Mouse (Mus musculus): ENCODE results near the gene Mark2. TPM values are rescaled to one million over a fixed set of nuclear protein-coding genes. Genes with fewer than 3 reads are reported as not detected.

Mark2 gene
- polyA plus RNA-seq, 1 experiment from 2014 or later: 44.3 TPM

DNA sequence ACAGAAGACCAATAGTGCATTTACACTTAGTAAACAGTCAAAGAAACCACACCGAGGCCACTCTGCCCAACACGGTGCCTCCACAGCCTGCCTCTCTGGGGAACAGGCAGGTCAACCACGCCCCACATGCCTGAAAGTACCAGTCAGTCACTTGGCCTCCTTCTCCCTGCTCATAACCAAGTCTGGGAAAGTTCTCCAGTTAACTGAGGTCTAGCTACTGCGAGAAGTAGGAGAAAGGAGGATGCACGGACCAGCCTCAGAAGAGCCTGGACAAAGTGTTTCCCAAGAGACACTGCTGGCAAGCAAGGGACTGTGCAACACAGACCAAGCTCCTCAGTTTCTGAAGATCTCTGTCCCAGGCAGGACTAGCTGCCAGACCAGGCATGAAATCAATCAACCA, 2.6 kb downstream of the Mark2 start:
- Histone ChIP-seq H3K9ac (replicated peaks; ENCODE audit: low read depth, low read length) (no peak overlapping the region; the same call in 1 of the 2 replicates), H3K9me3 (ENCODE audit: control insufficient read depth, low read length) (no peaks in the 10 kb centered on the region), H3K4me1 (ENCODE audit: control insufficient read depth, insufficient read depth, low read length) (peaks cover 24% of the 10 kb centered on the region), H3K4me3 (ENCODE audit: low read depth, low read length) (no peak overlapping the region; the same call in 1 of the 2 replicates), H3K27me3 (ENCODE audit: control insufficient read depth, insufficient read depth, low read length) (no peaks in the 10 kb centered on the region), H3K27ac (ENCODE audit: low read depth, low read length) (no peak overlapping the region), H3K36me3 (ENCODE audit: control insufficient read depth, insufficient read depth, low read length) (no peaks in the 10 kb centered on the region), H3K4me2 (ENCODE audit: low read depth, low read length) (peak overlapping the region; percentile 92)
- no peak for ATAC-seq (ENCODE audit: low read depth)
- 66% methylated on average over 5 of the region's 5 CpGs for WGBS

DNA sequence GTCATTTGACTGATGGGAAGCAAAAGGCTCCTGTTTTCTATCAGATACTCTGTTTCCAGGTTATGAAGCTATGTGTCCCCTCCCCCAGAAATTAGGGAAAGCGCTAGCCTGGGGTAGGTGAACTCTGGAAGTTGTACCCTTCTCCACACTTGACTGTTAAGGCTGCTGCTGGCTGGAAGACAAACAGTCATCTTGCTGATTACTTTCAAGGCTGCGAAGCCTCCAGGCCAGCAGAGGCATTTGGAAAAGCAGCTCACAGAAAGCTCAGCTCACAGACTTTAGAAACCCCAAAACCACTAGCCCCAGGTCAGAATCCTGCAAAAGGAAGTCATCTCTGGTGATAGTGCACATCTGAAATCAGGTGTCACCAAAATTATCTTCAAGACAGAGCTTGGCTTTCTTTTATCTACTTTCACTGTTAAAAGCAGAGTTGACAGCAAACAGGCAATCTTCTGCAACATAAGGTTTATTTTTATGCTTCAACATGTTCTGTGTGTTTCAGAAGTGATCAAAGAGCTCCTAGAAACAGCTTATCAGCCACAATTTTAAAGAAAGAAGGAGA, 3.8 kb downstream of the Mark2 start:
- H3K36me3 ChIP-seq (ENCODE audit: control insufficient read depth, insufficient read depth, low read length): no peaks in the 10 kb centered on the region
- ATAC-seq (ENCODE audit: low read depth): no peak
- no peak overlapping the region for H3K9ac ChIP-seq (replicated peaks; ENCODE audit: low read depth, low read length)
- H3K4me3 ChIP-seq (ENCODE audit: low read depth, low read length): no peak overlapping the region; the same call in 1 of the 2 replicates
- H3K4me1 ChIP-seq (ENCODE audit: control insufficient read depth, insufficient read depth, low read length): peaks cover 24% of the 10 kb centered on the region
- 93% methylated on average over 2 of the region's 2 CpGs for WGBS
- no peaks in the 10 kb centered on the region for H3K9me3 ChIP-seq (ENCODE audit: control insufficient read depth, low read length)
- H3K4me2 ChIP-seq (ENCODE audit: low read depth, low read length): 0 out of 2 replicates have a peak overlapping the region, but pooled peaks have one; percentile 16
- no peak overlapping the region for H3K27ac ChIP-seq (ENCODE audit: low read depth, low read length)
- H3K27me3 ChIP-seq (ENCODE audit: control insufficient read depth, insufficient read depth, low read length): no peaks in the 10 kb centered on the region

DNA sequence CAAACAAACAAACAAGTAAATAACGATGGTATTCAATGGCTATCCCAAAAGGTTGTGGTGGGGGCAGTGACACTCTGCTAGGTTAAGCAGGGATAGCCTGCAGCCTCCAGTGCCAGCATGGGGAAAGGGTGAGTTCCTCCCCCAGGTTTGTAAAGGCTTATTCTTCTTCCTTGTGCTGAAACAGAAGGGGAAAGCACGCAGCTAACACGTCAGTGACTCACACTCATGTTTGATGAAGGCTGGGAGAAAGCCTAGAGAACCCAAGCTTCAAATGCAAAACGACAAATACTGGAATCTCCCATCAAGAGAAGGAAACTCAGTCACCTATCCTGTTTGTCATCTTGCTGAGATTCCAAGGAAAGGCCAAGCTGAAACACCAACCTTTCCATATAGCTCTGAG, 6.0 kb downstream of the Mark2 start:
- Histone ChIP-seq H3K9ac (replicated peaks; ENCODE audit: low read depth, low read length) (no peak overlapping the region), H3K9me3 (ENCODE audit: control insufficient read depth, low read length) (no peaks in the 10 kb centered on the region), H3K4me2 (ENCODE audit: low read depth, low read length) (no peak overlapping the region), H3K4me3 (ENCODE audit: low read depth, low read length) (no peak overlapping the region), H3K27me3 (ENCODE audit: control insufficient read depth, insufficient read depth, low read length) (no peaks in the 10 kb centered on the region), H3K4me1 (ENCODE audit: control insufficient read depth, insufficient read depth, low read length) (peaks cover 24% of the 10 kb centered on the region), H3K27ac (ENCODE audit: low read depth, low read length) (no peak overlapping the region), H3K36me3 (ENCODE audit: control insufficient read depth, insufficient read depth, low read length) (no peaks in the 10 kb centered on the region)
- WGBS: 84% methylated on average over 4 of the region's 4 CpGs
- no peak for ATAC-seq (ENCODE audit: low read depth)

DNA sequence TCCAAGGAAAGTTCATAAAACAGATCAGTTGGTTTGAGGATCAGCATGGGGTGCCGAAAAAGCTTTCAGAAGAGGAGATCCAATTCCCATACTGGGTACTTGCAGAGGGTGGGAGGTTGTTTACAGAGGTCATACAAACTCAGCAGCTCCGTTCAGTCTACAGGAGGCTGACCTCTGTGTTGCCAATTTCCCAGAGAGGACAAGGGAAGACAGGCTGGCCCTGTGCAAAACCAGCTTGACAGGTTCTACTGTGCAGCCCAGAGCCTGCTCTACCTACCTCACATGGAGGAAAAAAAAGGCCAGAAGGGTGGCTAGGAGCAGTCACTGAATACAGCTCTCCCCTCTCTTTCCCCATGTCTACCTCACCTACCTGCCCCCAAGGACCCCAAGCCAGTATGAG, 7.6 kb downstream of the Mark2 start:
- Histone ChIP-seq H3K27ac (ENCODE audit: low read depth, low read length) (no peak overlapping the region), H3K4me2 (ENCODE audit: low read depth, low read length) (no peak overlapping the region), H3K27me3 (ENCODE audit: control insufficient read depth, insufficient read depth, low read length) (no peaks in the 10 kb centered on the region), H3K9me3 (ENCODE audit: control insufficient read depth, low read length) (no peaks in the 10 kb centered on the region), H3K9ac (replicated peaks; ENCODE audit: low read depth, low read length) (no peak overlapping the region), H3K4me3 (ENCODE audit: low read depth, low read length) (no peak overlapping the region), H3K36me3 (ENCODE audit: control insufficient read depth, insufficient read depth, low read length) (no peaks in the 10 kb centered on the region), H3K4me1 (ENCODE audit: control insufficient read depth, insufficient read depth, low read length) (peaks cover 9% of the 10 kb centered on the region)
- no peak for ATAC-seq (ENCODE audit: low read depth)
- 89% methylated on average over 2 of the region's 2 CpGs for WGBS

DNA sequence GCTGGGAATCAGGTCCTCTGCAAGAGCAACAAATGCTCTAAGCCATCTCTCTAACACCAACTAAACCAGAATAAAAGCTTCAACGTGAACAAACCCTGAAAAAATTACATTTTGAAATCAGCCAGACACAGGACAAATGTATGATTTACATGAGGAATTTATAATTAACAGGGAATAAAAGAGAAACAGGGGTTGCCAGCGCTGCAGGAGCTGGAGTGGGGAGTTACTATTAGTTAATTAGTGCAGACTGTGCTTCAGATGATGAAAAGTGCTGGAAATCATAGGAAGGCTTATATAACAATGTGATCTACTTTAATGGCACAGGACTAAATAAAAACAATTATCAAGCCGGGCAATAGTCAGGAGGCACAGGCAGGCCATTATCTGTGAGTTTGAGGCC, 20.3 kb downstream of the Mark2 start:
- no peaks in the 10 kb centered on the region for H3K27me3 ChIP-seq (ENCODE audit: control insufficient read depth, insufficient read depth, low read length)

DNA sequence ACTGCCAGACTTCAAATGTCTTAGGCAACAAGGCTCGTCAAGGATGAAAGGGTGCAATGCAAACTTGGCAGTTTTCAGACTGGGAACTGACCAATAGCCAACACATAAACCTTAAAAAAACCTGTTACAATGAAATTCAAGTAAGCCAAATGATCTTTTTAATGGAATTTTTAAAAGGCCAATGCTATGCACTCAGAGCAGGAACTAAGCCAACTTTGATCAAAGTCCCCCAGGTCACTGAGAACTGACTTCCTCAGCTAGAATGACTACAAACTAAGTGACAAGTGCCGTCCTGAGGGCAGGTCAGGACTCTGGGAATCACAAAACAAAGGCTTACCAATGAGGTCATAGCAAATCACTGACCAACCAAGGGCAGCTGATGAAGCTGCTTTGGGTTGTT, 21.5 kb downstream of the Mark2 start:
- Histone ChIP-seq H3K27ac (ENCODE audit: low read depth, low read length) (no peak overlapping the region), H3K27me3 (ENCODE audit: control insufficient read depth, insufficient read depth, low read length) (no peaks in the 10 kb centered on the region), H3K9me3 (ENCODE audit: control insufficient read depth, low read length) (no peaks in the 10 kb centered on the region), H3K4me2 (ENCODE audit: low read depth, low read length) (no peak overlapping the region), H3K36me3 (ENCODE audit: control insufficient read depth, insufficient read depth, low read length) (no peaks in the 10 kb centered on the region), H3K4me3 (ENCODE audit: low read depth, low read length) (no peak overlapping the region), H3K4me1 (ENCODE audit: control insufficient read depth, insufficient read depth, low read length) (peaks cover 6% of the 10 kb centered on the region; the same call in 1 of the 2 replicates), H3K9ac (replicated peaks; ENCODE audit: low read depth, low read length) (no peak overlapping the region)
- ATAC-seq (ENCODE audit: low read depth): no peak
- WGBS: 71% methylated on average over 2 of the region's 2 CpGs

More for the DNA sequence above, 20.3 kb downstream of the Mark2 start:
- no peaks in the 10 kb centered on the region for H3K36me3 ChIP-seq (ENCODE audit: control insufficient read depth, insufficient read depth, low read length)
- H3K4me2 ChIP-seq (ENCODE audit: low read depth, low read length): no peak overlapping the region
- no peak overlapping the region for H3K27ac ChIP-seq (ENCODE audit: low read depth, low read length)
- 77% methylated on average over 3 of the region's 3 CpGs for WGBS
- H3K9ac ChIP-seq (replicated peaks; ENCODE audit: low read depth, low read length): no peak overlapping the region
- no peaks in the 10 kb centered on the region for H3K9me3 ChIP-seq (ENCODE audit: control insufficient read depth, low read length)
- H3K4me1 ChIP-seq (ENCODE audit: control insufficient read depth, insufficient read depth, low read length): no peaks in the 10 kb centered on the region
- H3K4me3 ChIP-seq (ENCODE audit: low read depth, low read length): no peak overlapping the region
- ATAC-seq (ENCODE audit: low read depth): no peak

DNA sequence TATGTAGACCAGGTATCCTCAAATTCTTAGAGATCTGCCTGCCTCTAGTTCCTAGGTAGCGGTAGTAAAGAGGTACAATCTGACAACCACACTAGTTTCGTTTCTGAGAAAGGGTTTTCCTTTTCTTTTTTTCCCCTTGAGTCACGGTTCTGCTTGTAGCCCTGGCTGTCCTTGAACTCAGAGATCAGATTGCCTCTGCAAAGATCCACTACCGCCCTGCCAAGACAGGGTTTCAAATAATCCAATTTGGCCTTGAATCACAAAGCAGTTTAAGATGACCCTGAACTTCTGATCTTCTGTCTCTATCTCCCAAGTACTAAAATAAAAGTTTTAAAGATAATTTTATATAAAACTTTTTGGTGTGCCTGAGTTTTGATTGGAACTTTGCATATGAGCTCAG, 23.9 kb downstream of the Mark2 start:
- H3K4me2 ChIP-seq (ENCODE audit: low read depth, low read length): no peak overlapping the region
- H3K36me3 ChIP-seq (ENCODE audit: control insufficient read depth, insufficient read depth, low read length): no peaks in the 10 kb centered on the region
- no peaks in the 10 kb centered on the region for H3K9me3 ChIP-seq (ENCODE audit: control insufficient read depth, low read length)
- peaks cover 6% of the 10 kb centered on the region; the same call in 1 of the 2 replicates for H3K4me1 ChIP-seq (ENCODE audit: control insufficient read depth, insufficient read depth, low read length)
- H3K27ac ChIP-seq (ENCODE audit: low read depth, low read length): no peak overlapping the region
- no peak for ATAC-seq (ENCODE audit: low read depth)
- H3K9ac ChIP-seq (replicated peaks; ENCODE audit: low read depth, low read length): no peak overlapping the region
- H3K27me3 ChIP-seq (ENCODE audit: control insufficient read depth, insufficient read depth, low read length): no peaks in the 10 kb centered on the region
- no peak overlapping the region for H3K4me3 ChIP-seq (ENCODE audit: low read depth, low read length)
- 92% methylated on average over 4 of the region's 4 CpGs for WGBS

DNA sequence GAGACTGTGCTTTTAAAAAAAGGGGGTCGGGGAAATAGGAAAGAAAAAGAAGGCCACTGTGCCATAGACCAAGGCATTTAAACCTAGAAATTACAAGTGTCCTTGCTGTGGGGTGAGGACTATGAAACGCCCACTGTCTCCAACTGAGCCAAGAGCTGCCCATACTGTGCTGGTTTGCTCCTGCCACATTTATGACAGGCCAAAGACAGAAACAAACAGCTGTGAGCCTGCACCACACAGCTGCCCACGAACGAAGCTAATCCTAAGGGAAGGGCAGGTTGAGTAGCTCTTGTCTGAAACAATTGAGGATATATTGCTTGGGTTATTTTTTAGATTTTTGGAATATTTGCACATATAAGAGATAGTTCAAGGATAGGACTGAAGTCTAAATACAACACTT, 24.8 kb downstream of the Mark2 start:
- Histone ChIP-seq H3K9ac (replicated peaks; ENCODE audit: low read depth, low read length) (no peak overlapping the region), H3K4me2 (ENCODE audit: low read depth, low read length) (no peak overlapping the region), H3K4me1 (ENCODE audit: control insufficient read depth, insufficient read depth, low read length) (peaks cover 6% of the 10 kb centered on the region; the same call in 1 of the 2 replicates), H3K36me3 (ENCODE audit: control insufficient read depth, insufficient read depth, low read length) (no peaks in the 10 kb centered on the region), H3K9me3 (ENCODE audit: control insufficient read depth, low read length) (no peaks in the 10 kb centered on the region), H3K4me3 (ENCODE audit: low read depth, low read length) (no peak overlapping the region), H3K27me3 (ENCODE audit: control insufficient read depth, insufficient read depth, low read length) (no peaks in the 10 kb centered on the region), H3K27ac (ENCODE audit: low read depth, low read length) (no peak overlapping the region)
- 74% methylated on average over 4 of the region's 4 CpGs for WGBS
- ATAC-seq (ENCODE audit: low read depth): no peak

DNA sequence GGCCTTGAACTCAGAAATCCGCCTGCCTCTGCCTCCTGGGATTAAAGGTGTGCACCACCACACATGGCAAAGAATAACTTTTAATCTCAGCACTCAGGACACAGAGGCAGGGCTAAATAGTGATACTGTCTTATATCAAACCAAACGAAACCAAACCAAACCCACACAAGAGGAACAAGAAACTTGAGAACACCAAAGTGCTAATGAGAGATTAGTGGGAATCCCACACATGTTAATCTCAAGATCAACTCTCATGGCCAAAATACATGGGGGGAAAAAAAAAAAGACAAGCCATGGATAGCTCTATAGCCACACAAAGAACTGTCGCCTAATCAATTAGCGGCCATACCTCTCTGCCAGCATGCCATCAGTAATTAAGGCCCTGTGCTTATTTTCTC, 26.1 kb downstream of the Mark2 start:
- Histone ChIP-seq H3K27me3 (ENCODE audit: control insufficient read depth, insufficient read depth, low read length) (no peaks in the 10 kb centered on the region), H3K4me2 (ENCODE audit: low read depth, low read length) (no peak overlapping the region), H3K4me3 (ENCODE audit: low read depth, low read length) (no peak overlapping the region), H3K4me1 (ENCODE audit: control insufficient read depth, insufficient read depth, low read length) (peaks cover 12% of the 10 kb centered on the region; the same call in 1 of the 2 replicates), H3K9ac (replicated peaks; ENCODE audit: low read depth, low read length) (no peak overlapping the region), H3K27ac (ENCODE audit: low read depth, low read length) (no peak overlapping the region), H3K36me3 (ENCODE audit: control insufficient read depth, insufficient read depth, low read length) (no peaks in the 10 kb centered on the region), H3K9me3 (ENCODE audit: control insufficient read depth, low read length) (no peaks in the 10 kb centered on the region)
- WGBS: 89% methylated on average over 4 of the region's 4 CpGs
- ATAC-seq (ENCODE audit: low read depth): no peak

Data from neural tube, embryonic 14.5 days (tissue).